8 mouse cellular contexts compared by ENCODE assay signal in genomic region chrX:165362798-165363197, GRCm38 (mm10). TPM values are rescaled to one million over a fixed set of nuclear protein-coding genes. Genes with fewer than 3 reads are reported as not detected.
DNase-seq lines count a peak whose midpoint lies in the region.

No protein-coding gene starts in this region.

- peak; percentile 1 to 8 for DNase-seq in left cerebral cortex, adult 18-20 months (ENCODE audit: low spot score in 2 of 2)
- DNase-seq in left cerebral cortex, adult 11 months (ENCODE audit: low spot score) = no peak
- DNase-seq in adrenal gland, postnatal 10 days = peak; percentile 68
- peak; percentile 55 for DNase-seq in cerebellum, adult 9-11 months
- DNase-seq in kidney, postnatal 25 days = peak; percentile 70 to 78
- peak; percentile 0 to 1 for DNase-seq in right cerebral cortex, postnatal 36 days (ENCODE audit: low spot score in 2 of 2)
- DNase-seq in liver = no peak
- no peak for DNase-seq in spleen, postnatal 14 days (ENCODE audit: low spot score in 2 of 2)

RNA-seq across cellular contexts. Expression of gene Glra2, which starts 35.6 kb away (rescaled TPM):
- 10 to 100 TPM in 1 of 2 experiments, 1 to 10 TPM in 1; 7.4 to 12.4 TPM for total RNA-seq in left cerebral cortex, adult 18-20 months (2021)
- not detected for total RNA-seq in adrenal gland, postnatal 10 days (2021)

Comparison
In these comparisons a context has a peak if more than half of its experiments do, and no peak if none do; other contexts are left out.
1. DNase-seq: peak in left cerebral cortex, adult 18-20 months (2 of 2), adrenal gland, postnatal 10 days (single experiment), cerebellum, adult 9-11 months (single experiment), kidney, postnatal 25 days (2 of 2) and right cerebral cortex, postnatal 36 days (2 of 2); none in left cerebral cortex, adult 11 months (single experiment), liver (single experiment) and spleen, postnatal 14 days (0 of 2).
2. RNA of gene Glra2, which starts 35.6 kb away (total RNA-seq): 7.4 to 12.4 TPM in left cerebral cortex, adult 18-20 months; not detected in adrenal gland, postnatal 10 days; every median in the first group is over 4 times any median in the second.